Mouse (Mus musculus): ENCODE data around the gene Rnf4. TPM values are rescaled to one million over a fixed set of nuclear protein-coding genes. Genes with fewer than 3 reads are reported as not detected.

The Rnf4 gene
- total and polyA plus RNA-seq, 3 experiments = 60.3 to 117 (median 112) TPM

GRCm38 (mm10) chr5:34325286-34325685, 10.8 kb upstream of the Rnf4 start:
- dilution Hi-C loops (cut with MboI; ENCODE audit: extremely low pct_ligation_motif_present, extremely low pct_unique_long_range_greater_than_20kb, low sequenced_read_pairs) = no loop called here
- TF ChIP-seq MAFK (IDR thresholded peaks at IDR 0.05; ENCODE audit: insufficient replicate concordance, low read length) (no peak), ETS1 (conservative IDR thresholded peaks at IDR 0.05; ENCODE audit: low read depth, low read length) (no peak), MXI1 (IDR thresholded peaks at IDR 0.05; ENCODE audit: low read depth, low read length) (no peak), E2F4 (IDR thresholded peaks at IDR 0.05; ENCODE audit: insufficient replicate concordance, low read depth, low read length) (no peak)

GRCm38 (mm10) chr5:34326249-34326691, 9.8 kb upstream of the Rnf4 start:
- dilution Hi-C loops (cut with MboI; ENCODE audit: extremely low pct_ligation_motif_present, extremely low pct_unique_long_range_greater_than_20kb, low sequenced_read_pairs) = no loop called here

More at GRCm38 (mm10) chr5:34325286-34325685, 10.8 kb upstream of the Rnf4 start:
- Histone ChIP-seq H3K79me2 (replicated peaks; ENCODE audit: control insufficient read depth, extremely low read depth, insufficient read depth, poor library complexity, severe bottlenecking) (no peaks in the 10 kb centered on the region), H3K9me3 (replicated peaks; ENCODE audit: low read length) (peaks cover under 1% of the 10 kb centered on the region), H3K36me3 (replicated peaks in 1 of 2; ENCODE audit: control insufficient read depth in 1 of 2, insufficient read depth in 1 of 2, low read length in 1 of 2) (peaks cover 0 to under 1% of the 10 kb centered on the region in 2 experiments), H3K27me3 (replicated peaks) (no peaks in the 10 kb centered on the region), H3K4me3 (replicated peaks in 1 of 3; ENCODE audit: low read depth in 2 of 3, low read length in 2 of 3, poor library complexity in 1 of 3) (no peak overlapping the region), H3K4me1 (ENCODE audit: control insufficient read depth in 1 of 2, insufficient read depth in 2 of 2) (no peaks in the 10 kb centered on the region), H3K27ac (ENCODE audit: insufficient read depth, low read depth) (no peak overlapping the region), H3K9ac (ENCODE audit: insufficient read depth, low read depth) (no peak overlapping the region), H3K4me2 (ENCODE audit: insufficient read depth, low read depth, poor library complexity, severe bottlenecking) (no peak overlapping the region)
- in situ Hi-C loops (cut with MboI; ENCODE audit: low pct_ligation_motif_present, low pct_unique_long_range_greater_than_20kb, low sequenced_read_pairs) = no loop called here
- no peak for DNase-seq (ENCODE audit: extremely low read depth)

GRCm38 (mm10) chr5:34326875-34327576, 9.1 kb upstream of the Rnf4 start:
- Histone ChIP-seq H3K27me3 (replicated peaks) (no peaks in the 10 kb centered on the region), H3K4me1 (ENCODE audit: control insufficient read depth in 1 of 2, insufficient read depth in 2 of 2) (no peaks in the 10 kb centered on the region), H3K79me2 (replicated peaks; ENCODE audit: control insufficient read depth, extremely low read depth, insufficient read depth, poor library complexity, severe bottlenecking) (no peaks in the 10 kb centered on the region), H3K4me3 (replicated peaks in 1 of 3; ENCODE audit: low read depth in 2 of 3, low read length in 2 of 3, poor library complexity in 1 of 3) (no peak overlapping the region), H3K27ac (ENCODE audit: insufficient read depth, low read depth) (no peak overlapping the region), H3K36me3 (replicated peaks in 1 of 2; ENCODE audit: control insufficient read depth in 1 of 2, insufficient read depth in 1 of 2, low read length in 1 of 2) (peaks cover 0 to 12% of the 10 kb centered on the region in 2 experiments), H3K9me3 (replicated peaks; ENCODE audit: low read length) (peaks cover 2% of the 10 kb centered on the region), H3K9ac (ENCODE audit: insufficient read depth, low read depth) (no peak overlapping the region), H3K4me2 (ENCODE audit: insufficient read depth, low read depth, poor library complexity, severe bottlenecking) (no peak overlapping the region)
- TF ChIP-seq ELF1 (IDR thresholded peaks at IDR 0.05; ENCODE audit: low read depth, low read length) (no peak), SMC3 (IDR thresholded peaks at IDR 0.05; ENCODE audit: low read depth, low read length) (no peak), NELFE (IDR thresholded peaks at IDR 0.05; ENCODE audit: low read depth, low read length) (no peak), RCOR1 (conservative IDR thresholded peaks at IDR 0.05; ENCODE audit: low read depth, low read length) (no peak), TCF12 (IDR thresholded peaks at IDR 0.05; ENCODE audit: low read depth, low read length) (no peak), POLR2A (IDR thresholded peaks at IDR 0.05; ENCODE audit: low read depth, low read length) (no peak), CHD2 (IDR thresholded peaks at IDR 0.05; ENCODE audit: low read length) (no peak), POLR2AphosphoS2 (IDR thresholded peaks at IDR 0.05; ENCODE audit: low read depth, low read length) (no peak), USF2 (conservative IDR thresholded peaks at IDR 0.05; ENCODE audit: low read depth, low read length) (no peak), UBTF (IDR thresholded peaks at IDR 0.05; ENCODE audit: low read depth, low read length) (no peak), ZKSCAN1 (IDR thresholded peaks at IDR 0.05; ENCODE audit: borderline replicate concordance, low read depth, low read length) (no peak), ETS1 (conservative IDR thresholded peaks at IDR 0.05; ENCODE audit: low read depth, low read length) (no peak), NRF1 (IDR thresholded peaks at IDR 0.05; ENCODE audit: low read depth, low read length) (no peak)
- dilution Hi-C loops (cut with MboI; ENCODE audit: extremely low pct_ligation_motif_present, extremely low pct_unique_long_range_greater_than_20kb, low sequenced_read_pairs) = no loop called here
- DNase-seq (ENCODE audit: extremely low read depth) = no peak
- in situ Hi-C loops (cut with MboI; ENCODE audit: low pct_ligation_motif_present, low pct_unique_long_range_greater_than_20kb, low sequenced_read_pairs) = no loop called here

More at GRCm38 (mm10) chr5:34326249-34326691, 9.8 kb upstream of the Rnf4 start:
- H3K9ac ChIP-seq (ENCODE audit: insufficient read depth, low read depth) = no peak overlapping the region
- H3K27ac ChIP-seq (ENCODE audit: insufficient read depth, low read depth) = no peak overlapping the region
- H3K36me3 ChIP-seq (replicated peaks in 1 of 2; ENCODE audit: control insufficient read depth in 1 of 2, insufficient read depth in 1 of 2, low read length in 1 of 2) = peaks cover 0 to 7% of the 10 kb centered on the region in 2 experiments
- no peaks in the 10 kb centered on the region for H3K27me3 ChIP-seq (replicated peaks)
- H3K9me3 ChIP-seq (replicated peaks; ENCODE audit: low read length) = peaks cover 2% of the 10 kb centered on the region
- H3K4me3 ChIP-seq (replicated peaks in 1 of 3; ENCODE audit: low read depth in 2 of 3, low read length in 2 of 3, poor library complexity in 1 of 3) = no peak overlapping the region
- in situ Hi-C loops (cut with MboI; ENCODE audit: low pct_ligation_motif_present, low pct_unique_long_range_greater_than_20kb, low sequenced_read_pairs) = no loop called here
- TF ChIP-seq NRF1 (IDR thresholded peaks at IDR 0.05; ENCODE audit: low read depth, low read length) (no peak), MEF2A (IDR thresholded peaks at IDR 0.05; ENCODE audit: borderline replicate concordance, low read depth, low read length) (no peak), SIN3A (IDR thresholded peaks at IDR 0.05; ENCODE audit: low read length) (no peak), JUND (conservative IDR thresholded peaks at IDR 0.05; ENCODE audit: low read depth, low read length) (no peak), CHD2 (IDR thresholded peaks at IDR 0.05; ENCODE audit: low read length) (no peak)
- no peak for DNase-seq (ENCODE audit: extremely low read depth)
- no peak overlapping the region for H3K4me2 ChIP-seq (ENCODE audit: insufficient read depth, low read depth, poor library complexity, severe bottlenecking)
- no peaks in the 10 kb centered on the region for H3K79me2 ChIP-seq (replicated peaks; ENCODE audit: control insufficient read depth, extremely low read depth, insufficient read depth, poor library complexity, severe bottlenecking)
- no peaks in the 10 kb centered on the region for H3K4me1 ChIP-seq (ENCODE audit: control insufficient read depth in 1 of 2, insufficient read depth in 2 of 2)
